Mouse (Mus musculus) midbrain, embryonic 12.5 days (tissue): ENCODE measurements around the gene Pif1. TPM values are rescaled to one million over a fixed set of nuclear protein-coding genes. Genes with fewer than 3 reads are reported as not detected.

ENCODE experiments used
- ATAC-seq: fragments of 200-750 bp; cut with Nextera tagmentation; 2 replicates; pipeline ENCODE4 v1.8.0; 2017; ENCODE audit warnings: low read depth, moderate TSS enrichment, moderate library complexity; ENCODE audit not compliant: low FRiP score
- H3K27ac ChIP-seq: fragments of 300-500 bp; sonication (generic); replicated peaks from 2 replicates; pipeline ENCODE4 v1.5.1; 2016; ENCODE audit warnings: mild to moderate bottlenecking
- H3K27me3 ChIP-seq: fragments of 300-500 bp; sonication (generic); 2 replicates; pipeline ENCODE4 v1.6.1; 2016; ENCODE audit warnings: mild to moderate bottlenecking
- H3K36me3 ChIP-seq: fragments of 300-500 bp; sonication (generic); 2 replicates; pipeline ENCODE4 v1.6.1; 2016
- H3K4me1 ChIP-seq: fragments of 300-500 bp; sonication (generic); 2 replicates; pipeline ENCODE4 v1.6.1; 2016
- H3K4me2 ChIP-seq: fragments of 300-500 bp; sonication (generic); replicated peaks from 2 replicates; pipeline ENCODE4 v1.6.1; 2016; ENCODE audit warnings: mild to moderate bottlenecking, moderate library complexity
- H3K4me3 ChIP-seq: fragments of 300-500 bp; sonication (generic); 2 replicates; pipeline ENCODE4 v1.5.1; 2016; ENCODE audit warnings: mild to moderate bottlenecking
- H3K9ac ChIP-seq: fragments of 300-500 bp; sonication (generic); replicated peaks from 2 replicates; pipeline ENCODE4 v1.6.1; 2016; ENCODE audit warnings: mild to moderate bottlenecking, moderate library complexity
- H3K9me3 ChIP-seq: fragments of 300-500 bp; sonication (generic); 2 replicates; pipeline ENCODE4 v1.6.1; 2016; ENCODE audit warnings: mild to moderate bottlenecking
- WGBS: fragments of 180-500 bp; shearing (Covaris S2); methylation state at CpG from one replicate; pipeline ENCODE4 v1.1.7; 2016; 5-methylcytosine and 5-hydroxymethylcytosine counted together
- polyA plus RNA-seq: library from polyadenylated mRNA; unstranded; fragments of >200 nt; fragmentation: Nextera tagmentation; extraction: Ambion mirVana; gene quantifications from 2 replicates; pipeline ENCODE4 v1.2.1, GENCODE M21; 2016

Gene Pif1
- polyA plus RNA-seq, 1 experiment from 2014 or later, result 24.0 TPM

DNA sequence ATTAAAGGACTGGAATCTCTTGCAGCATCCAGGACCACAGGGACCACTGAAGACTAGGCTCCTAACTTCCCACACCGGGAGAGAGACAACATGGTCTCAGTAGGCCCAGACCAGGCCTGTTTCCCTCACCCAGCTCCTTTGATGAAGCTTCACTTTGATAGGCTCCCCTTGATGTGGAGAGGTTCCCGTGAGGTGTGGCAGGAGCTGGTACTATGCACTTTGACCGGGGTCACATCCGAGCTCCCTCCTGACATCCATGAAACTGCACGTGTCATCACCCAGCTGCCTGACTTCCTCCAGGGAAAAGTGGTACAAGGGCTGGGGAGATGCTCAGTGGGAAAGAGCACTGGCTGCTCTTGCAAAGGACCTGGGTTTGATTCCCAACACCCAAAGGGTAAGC is 23.9 kb upstream of the Pif1 start:
- 93% methylated on average over 5 of the region's 5 CpGs for WGBS
- Histone ChIP-seq H3K4me1 (peaks cover 13% of the 10 kb centered on the region; the same call in 1 of the 2 replicates), H3K27me3 (no peaks in the 10 kb centered on the region), H3K4me3 (no peak overlapping the region), H3K9me3 (no peaks in the 10 kb centered on the region), H3K27ac (no peak overlapping the region), H3K36me3 (peaks cover 44% of the 10 kb centered on the region), H3K9ac (no peak overlapping the region), H3K4me2 (no peak overlapping the region)
- ATAC-seq, result no peak

DNA sequence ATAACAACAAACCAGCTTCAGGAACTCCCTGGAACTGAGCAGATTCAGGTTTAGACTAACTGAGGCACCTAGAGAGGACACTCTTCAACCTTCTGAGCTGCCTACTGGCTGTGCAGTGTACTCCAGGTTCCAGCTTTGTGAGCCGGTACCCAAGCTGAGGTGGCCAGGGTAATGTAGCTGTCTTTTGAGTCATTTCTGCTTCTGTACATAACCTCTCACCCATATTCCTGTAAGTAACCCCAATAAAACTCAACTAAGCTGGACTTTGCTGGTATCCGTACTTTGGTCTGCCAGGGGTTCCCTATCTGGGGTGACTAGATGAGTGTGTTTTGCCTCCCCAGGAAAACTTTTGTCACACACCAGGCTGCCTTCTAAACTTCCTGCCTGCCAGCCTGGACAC is 22.3 kb upstream of the Pif1 start:
- H3K27me3 ChIP-seq, result no peaks in the 10 kb centered on the region
- no peak overlapping the region for H3K9ac ChIP-seq
- ATAC-seq, result no peak
- H3K4me1 ChIP-seq, result peaks cover 13% of the 10 kb centered on the region; the same call in 1 of the 2 replicates
- H3K36me3 ChIP-seq, result peaks cover 30% of the 10 kb centered on the region
- no peak overlapping the region for H3K27ac ChIP-seq
- H3K4me2 ChIP-seq, result no peak overlapping the region
- no peaks in the 10 kb centered on the region for H3K9me3 ChIP-seq
- H3K4me3 ChIP-seq, result no peak overlapping the region
- 91% methylated on average over 2 of the region's 2 CpGs for WGBS

DNA sequence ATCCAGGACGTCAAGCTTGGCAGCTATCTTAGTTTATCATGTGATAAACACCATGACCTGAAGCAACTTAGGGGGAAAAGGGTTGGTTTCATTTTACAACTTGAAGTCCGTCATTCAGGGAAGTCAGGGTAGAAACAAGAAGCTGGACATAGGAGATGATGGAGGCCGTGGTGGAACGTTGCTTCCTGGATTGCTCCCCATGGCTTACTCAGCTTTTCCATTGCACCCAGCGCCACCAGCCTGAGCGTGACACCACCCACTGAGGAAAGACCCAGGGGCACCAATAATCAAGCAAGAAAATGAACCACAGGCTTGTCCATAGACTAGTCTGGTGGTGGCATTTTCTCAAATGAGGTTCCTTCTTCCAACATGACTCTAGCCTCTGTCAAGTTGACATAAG is 18.2 kb upstream of the Pif1 start:
- Histone ChIP-seq H3K27ac (no peak overlapping the region), H3K27me3 (no peaks in the 10 kb centered on the region), H3K4me1 (no peaks in the 10 kb centered on the region), H3K9me3 (no peaks in the 10 kb centered on the region), H3K9ac (no peak overlapping the region), H3K4me3 (no peak overlapping the region), H3K36me3 (peaks cover 11% of the 10 kb centered on the region), H3K4me2 (no peak overlapping the region)
- no peak for ATAC-seq
- 94% methylated on average over 6 of the region's 6 CpGs for WGBS

DNA sequence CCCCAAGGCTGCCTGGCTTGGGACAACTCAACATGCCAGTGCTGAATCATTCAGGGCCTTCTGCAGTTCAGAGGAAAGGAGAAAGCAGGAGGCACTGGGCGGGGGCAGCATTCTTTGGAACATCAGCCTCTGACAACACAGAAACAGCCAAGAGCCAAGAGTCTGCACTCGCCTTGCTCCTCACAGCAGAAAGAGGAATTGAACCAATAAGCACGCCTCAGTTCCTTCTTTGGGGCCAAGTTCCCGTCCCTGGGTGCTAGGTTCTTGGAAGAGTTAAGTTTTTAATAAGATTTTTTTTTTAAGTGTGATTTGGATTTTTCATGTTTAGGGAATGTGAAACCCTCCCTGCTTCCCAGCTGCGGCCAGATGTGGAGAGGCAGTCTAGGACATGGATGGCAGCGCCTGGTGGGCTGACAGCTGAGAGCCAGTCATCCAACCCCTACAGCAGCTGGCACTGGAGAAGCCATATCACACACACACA is 17.4 kb upstream of the Pif1 start:
- ATAC-seq, result no peak
- Histone ChIP-seq H3K4me3 (no peak overlapping the region), H3K9me3 (no peaks in the 10 kb centered on the region), H3K36me3 (peaks cover 10% of the 10 kb centered on the region), H3K9ac (no peak overlapping the region), H3K27ac (no peak overlapping the region), H3K27me3 (no peaks in the 10 kb centered on the region), H3K4me2 (no peak overlapping the region), H3K4me1 (no peaks in the 10 kb centered on the region)
- WGBS, result 87% methylated on average over 6 of the region's 6 CpGs

DNA sequence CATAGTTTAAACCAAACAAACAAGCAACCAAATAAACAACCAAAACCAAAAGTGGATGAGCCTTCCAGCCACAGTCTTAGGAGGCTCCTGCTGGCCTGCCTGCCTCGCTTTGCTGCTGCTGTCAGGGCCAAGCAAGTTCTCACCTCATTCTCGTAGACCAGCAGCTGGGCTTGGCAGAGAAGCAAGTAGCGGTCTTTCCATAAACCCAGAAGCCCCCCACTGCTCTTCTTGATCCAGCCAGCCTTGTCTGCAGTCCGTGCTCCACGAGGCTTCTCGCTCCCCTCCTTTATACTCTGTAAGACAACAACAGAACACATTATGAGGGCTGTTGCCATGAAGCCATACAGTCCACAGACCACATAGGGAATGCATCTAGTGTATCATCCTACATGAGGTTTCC is 14.1 kb upstream of the Pif1 start:
- 83% methylated on average over 6 of the region's 6 CpGs for WGBS
- H3K4me3 ChIP-seq, result no peak overlapping the region

DNA sequence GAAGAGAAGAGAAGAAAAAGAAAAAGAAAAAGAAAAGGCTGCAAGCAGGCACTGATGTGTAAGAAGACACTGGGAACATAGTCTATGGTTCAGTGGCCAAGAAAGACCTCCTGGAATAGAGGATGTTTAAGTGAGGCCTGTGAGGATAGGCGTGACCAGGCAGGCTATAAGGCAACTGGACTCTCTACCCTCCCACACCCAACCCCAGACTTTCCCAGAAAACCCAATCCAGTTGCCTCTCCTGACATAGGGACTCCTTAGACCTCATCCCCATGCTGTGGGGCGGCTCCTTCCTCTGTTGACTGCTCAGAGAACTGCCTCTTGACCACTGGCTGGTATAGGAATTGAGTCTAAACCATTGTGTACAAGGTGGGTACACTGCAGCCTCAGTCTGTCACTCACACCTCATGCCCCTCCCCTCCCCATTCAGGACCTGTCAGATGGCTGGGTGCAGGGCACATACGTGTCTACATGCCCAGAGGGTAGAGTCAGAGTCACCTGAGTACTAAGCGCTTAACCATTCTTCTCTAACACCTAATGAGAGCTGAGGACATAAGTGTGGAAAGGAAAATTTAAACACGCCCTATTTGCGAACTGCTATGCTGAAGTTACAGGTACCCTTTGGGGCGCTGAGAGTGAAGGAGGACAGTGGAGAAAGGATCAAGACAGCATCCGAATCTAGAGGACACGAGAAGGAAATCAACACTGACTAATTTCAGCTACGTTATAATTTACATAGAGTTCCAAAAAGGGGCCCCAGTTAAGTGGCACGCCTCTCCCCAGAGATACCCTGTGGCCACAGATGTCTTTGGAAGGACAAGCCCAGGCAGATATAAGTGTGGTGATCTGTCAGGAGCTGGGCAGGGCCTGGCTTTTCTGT is 12.2 kb upstream of the Pif1 start:
- Histone ChIP-seq H3K27ac (no peak overlapping the region), H3K36me3 (no peaks in the 10 kb centered on the region), H3K9ac (no peak overlapping the region), H3K4me1 (peaks cover 40% of the 10 kb centered on the region), H3K4me3 (no peak overlapping the region), H3K27me3 (no peaks in the 10 kb centered on the region), H3K9me3 (no peaks in the 10 kb centered on the region), H3K4me2 (no peak overlapping the region)
- no peak for ATAC-seq
- WGBS, result 89% methylated on average over 11 of the region's 11 CpGs

More for the DNA sequence above, 14.1 kb upstream of the Pif1 start:
- Histone ChIP-seq H3K9ac (no peak overlapping the region), H3K4me1 (peaks cover 23% of the 10 kb centered on the region), H3K9me3 (no peaks in the 10 kb centered on the region), H3K4me2 (no peak overlapping the region), H3K36me3 (0 out of 2 replicates have a peak, but pooled peaks cover 1% of the 10 kb centered on the region), H3K27me3 (no peaks in the 10 kb centered on the region), H3K27ac (no peak overlapping the region)
- ATAC-seq, result no peak

DNA sequence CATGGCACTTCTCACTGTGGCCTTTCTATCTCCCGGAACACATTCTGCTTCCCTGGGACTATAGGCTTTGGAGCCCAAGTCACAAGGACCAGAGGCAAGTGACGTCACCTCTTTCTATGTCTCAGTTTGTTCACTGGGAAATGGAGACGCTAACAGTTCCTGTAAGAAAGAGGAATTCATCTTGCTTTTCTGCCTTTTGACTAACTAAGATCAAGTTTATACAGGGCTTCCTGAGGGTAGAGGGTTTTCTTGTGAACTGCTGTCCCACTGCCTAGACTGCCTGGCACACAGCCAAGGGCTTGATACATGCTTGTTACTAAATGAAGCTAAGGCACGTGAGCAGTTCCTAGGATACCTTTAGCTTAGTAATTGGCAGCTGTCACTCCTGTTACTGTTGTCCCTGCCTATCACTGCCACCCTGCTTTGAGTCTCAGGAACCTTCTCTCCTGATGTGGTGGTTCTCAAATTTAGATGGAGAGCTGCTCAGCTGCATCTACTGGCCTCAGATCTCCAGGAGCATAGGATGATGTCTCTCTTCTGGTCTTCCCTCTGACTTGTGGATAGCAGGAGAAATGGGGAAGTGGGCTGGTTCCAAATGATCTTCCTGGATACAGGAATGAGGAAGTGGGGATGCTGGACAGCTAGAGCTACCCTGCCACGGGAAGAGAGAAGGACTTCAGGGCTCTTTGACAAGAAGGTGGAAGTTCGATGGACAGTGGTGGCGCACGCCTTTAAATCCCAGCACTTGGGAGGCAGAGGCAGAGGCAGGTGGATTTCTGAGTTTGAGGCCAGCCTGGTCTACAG is 11.4 kb upstream of the Pif1 start:
- Histone ChIP-seq H3K4me3 (no peak overlapping the region), H3K4me2 (no peak overlapping the region), H3K9me3 (no peaks in the 10 kb centered on the region), H3K4me1 (peaks cover 42% of the 10 kb centered on the region), H3K27ac (no peak overlapping the region), H3K36me3 (no peaks in the 10 kb centered on the region), H3K27me3 (no peaks in the 10 kb centered on the region), H3K9ac (no peak overlapping the region)
- no peak for ATAC-seq
- 85% methylated on average over 8 of the region's 8 CpGs for WGBS

DNA sequence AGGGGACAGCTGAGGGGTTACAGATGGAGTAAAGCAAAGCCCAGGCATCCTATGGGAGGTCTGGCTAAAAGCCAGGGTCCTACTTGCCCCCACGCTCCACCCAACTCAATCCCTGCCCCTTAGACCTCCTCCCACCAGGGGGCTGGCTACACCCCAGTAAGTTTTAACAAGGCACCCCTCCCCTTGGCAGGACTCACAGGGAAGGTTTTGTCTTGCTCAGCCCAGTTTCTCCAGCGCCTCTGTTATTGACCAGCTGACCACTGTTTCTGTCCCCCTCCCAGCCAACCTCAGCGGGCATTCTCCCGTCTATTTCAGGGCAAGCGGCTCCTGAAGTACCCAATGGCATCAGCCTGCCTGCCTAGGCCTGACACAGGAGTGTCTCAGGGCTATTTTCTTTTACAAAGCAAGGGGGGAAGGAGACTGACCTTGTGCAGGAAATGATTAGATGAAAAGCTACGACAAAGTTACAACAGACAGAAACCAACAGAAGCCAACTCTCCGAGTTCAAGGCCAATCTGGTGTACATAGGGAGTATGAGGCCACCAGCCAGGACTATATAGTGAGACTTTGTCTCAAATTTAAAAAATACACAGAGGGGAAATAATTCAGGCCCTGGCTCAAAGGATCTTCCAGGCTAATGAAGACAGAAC is 10.0 kb upstream of the Pif1 start:
- Histone ChIP-seq H3K9ac (no peak overlapping the region), H3K4me1 (peaks cover 46% of the 10 kb centered on the region), H3K36me3 (no peaks in the 10 kb centered on the region), H3K4me2 (no peak overlapping the region), H3K27ac (no peak overlapping the region), H3K4me3 (no peak overlapping the region), H3K27me3 (no peaks in the 10 kb centered on the region), H3K9me3 (no peaks in the 10 kb centered on the region)
- 38% methylated on average over 7 of the region's 7 CpGs for WGBS
- ATAC-seq, result no peak

DNA sequence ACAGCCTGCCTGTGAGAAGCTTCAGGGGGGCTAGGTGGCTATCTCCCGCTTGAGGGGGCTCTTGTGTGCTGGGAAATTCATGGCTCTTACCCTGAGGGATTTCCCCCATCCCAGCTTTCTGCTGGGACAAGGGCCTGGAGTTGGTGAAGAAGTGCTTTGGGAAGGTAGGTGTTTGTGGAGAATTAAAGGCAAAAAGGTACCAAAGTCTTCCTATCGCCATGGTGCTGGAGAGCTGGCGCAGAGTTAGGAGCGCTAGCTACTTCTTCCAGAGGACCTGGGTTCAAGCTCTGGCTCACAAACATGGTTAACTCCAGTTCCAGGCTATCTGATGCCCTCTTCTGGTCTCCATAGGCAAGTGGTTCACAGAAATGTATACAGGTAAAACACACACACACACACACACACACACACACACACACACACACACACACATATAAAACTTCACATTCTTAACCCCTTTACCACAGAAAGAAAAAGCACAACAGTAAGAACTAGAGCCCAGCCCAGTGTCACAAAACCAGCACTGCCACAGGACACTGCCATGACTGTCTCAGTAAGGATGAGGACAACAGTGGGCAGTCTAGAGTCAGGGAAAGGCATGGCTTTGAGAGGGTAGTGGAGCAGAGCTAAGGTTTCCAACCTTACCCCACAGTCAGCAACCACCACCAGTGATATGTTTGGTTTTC is 9.3 kb upstream of the Pif1 start:
- no peak for ATAC-seq
- no peak overlapping the region for H3K9ac ChIP-seq
- H3K9me3 ChIP-seq, result no peaks in the 10 kb centered on the region
- no peak overlapping the region for H3K4me3 ChIP-seq
- H3K27me3 ChIP-seq, result no peaks in the 10 kb centered on the region
- no peak overlapping the region for H3K4me2 ChIP-seq
- H3K27ac ChIP-seq, result no peak overlapping the region
- H3K4me1 ChIP-seq, result peaks cover 46% of the 10 kb centered on the region
- no peaks in the 10 kb centered on the region for H3K36me3 ChIP-seq
- WGBS, result 89% methylated on average over 4 of the region's 4 CpGs

DNA sequence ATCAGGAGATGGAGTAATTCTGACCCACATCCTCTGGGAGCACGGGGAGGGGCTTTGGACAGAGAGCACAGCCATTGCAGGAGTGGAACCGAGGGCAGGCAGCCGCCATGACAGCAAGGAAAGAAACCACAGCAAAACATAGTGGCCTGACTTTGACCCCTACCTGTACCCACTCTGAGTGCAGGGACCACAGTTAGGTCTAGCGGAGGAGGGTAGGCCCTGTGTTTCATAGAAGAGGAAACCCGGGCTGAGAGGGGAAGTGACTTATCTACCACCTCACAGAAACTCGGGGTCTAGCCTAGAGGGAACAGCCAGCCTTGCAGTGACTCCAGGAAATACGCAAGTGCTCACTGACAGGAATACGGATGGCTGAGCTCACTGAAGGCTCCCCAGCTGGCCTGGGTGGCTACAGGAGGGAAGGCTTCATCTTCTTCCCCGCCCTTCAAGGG is 8.1 kb upstream of the Pif1 start:
- no peak overlapping the region for H3K9ac ChIP-seq
- H3K4me1 ChIP-seq, result peaks cover 46% of the 10 kb centered on the region
- 67% methylated on average over 9 of the region's 9 CpGs for WGBS
- H3K27ac ChIP-seq, result no peak overlapping the region
- ATAC-seq, result no peak
- peak overlapping the region; percentile 66 for H3K4me2 ChIP-seq
- no peaks in the 10 kb centered on the region for H3K9me3 ChIP-seq
- H3K27me3 ChIP-seq, result no peaks in the 10 kb centered on the region
- H3K36me3 ChIP-seq, result no peaks in the 10 kb centered on the region
- peak overlapping the region; percentile 58 for H3K4me3 ChIP-seq

DNA sequence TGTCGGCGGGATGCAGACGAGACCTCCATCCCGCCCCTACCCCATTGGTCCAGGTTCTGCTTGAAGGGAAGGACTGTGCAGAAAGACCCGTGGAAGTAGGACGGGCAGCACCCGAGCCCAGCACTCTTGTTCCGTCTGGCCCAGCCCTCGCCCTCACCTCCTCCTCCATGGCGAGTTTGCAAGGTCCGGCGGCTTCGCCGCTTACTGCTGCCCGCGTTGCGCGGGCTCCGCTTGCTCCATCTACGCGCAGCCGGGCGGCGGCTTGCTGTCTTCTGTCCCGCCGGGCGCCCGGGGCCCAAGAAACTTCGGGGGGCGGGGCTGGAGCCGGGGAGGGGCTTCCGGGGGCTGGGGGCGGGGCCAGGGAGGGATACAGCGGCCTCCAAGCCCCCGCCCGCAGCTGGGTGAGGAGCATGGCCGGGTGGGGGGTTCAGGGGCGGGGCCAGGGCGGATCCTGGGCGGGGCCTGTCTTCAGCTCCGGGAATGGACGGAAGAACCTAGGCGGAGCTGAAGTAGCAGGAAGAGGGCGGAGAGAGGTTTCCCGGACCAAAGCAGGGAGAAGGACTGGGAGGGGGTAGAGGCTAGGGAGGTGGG is 7.1 kb upstream of the Pif1 start, which contains the start of gene Plekho2:
TSS of gene Plekho2 (minus strand) at position 260 of the 591 bp plus-strand sequence.
- H3K4me1 ChIP-seq, result peaks cover 42% of the 10 kb centered on the region
- no peaks in the 10 kb centered on the region for H3K9me3 ChIP-seq
- peak within 1 kb of the TSS; percentile 66 for H3K4me2 ChIP-seq
- H3K4me3 ChIP-seq, result peak within 1 kb of the TSS; percentile 58
- H3K27ac ChIP-seq, result peak within 1 kb of the TSS; percentile 79
- H3K27me3 ChIP-seq, result no peaks in the 10 kb centered on the region
- WGBS, result under 1% methylated on average over 42 of the region's 45 CpGs
- peak within 1 kb of the TSS; percentile 65 for H3K9ac ChIP-seq
- peak; percentile 93 for ATAC-seq
- H3K36me3 ChIP-seq, result no peaks in the 10 kb centered on the region
